Mouse (Mus musculus): ENCODE data around the gene Ppp1r3f. TPM values are rescaled to one million over a fixed set of nuclear protein-coding genes. Genes with fewer than 3 reads are reported as not detected.
A peak's percentile ranks its signal among the peaks of the same experiment; 100 is the strongest.

Ppp1r3f gene
- polyA plus RNA-seq (2012; rRNA removed), result 3.5 and 3.7 TPM in 2 replicates

DNA sequence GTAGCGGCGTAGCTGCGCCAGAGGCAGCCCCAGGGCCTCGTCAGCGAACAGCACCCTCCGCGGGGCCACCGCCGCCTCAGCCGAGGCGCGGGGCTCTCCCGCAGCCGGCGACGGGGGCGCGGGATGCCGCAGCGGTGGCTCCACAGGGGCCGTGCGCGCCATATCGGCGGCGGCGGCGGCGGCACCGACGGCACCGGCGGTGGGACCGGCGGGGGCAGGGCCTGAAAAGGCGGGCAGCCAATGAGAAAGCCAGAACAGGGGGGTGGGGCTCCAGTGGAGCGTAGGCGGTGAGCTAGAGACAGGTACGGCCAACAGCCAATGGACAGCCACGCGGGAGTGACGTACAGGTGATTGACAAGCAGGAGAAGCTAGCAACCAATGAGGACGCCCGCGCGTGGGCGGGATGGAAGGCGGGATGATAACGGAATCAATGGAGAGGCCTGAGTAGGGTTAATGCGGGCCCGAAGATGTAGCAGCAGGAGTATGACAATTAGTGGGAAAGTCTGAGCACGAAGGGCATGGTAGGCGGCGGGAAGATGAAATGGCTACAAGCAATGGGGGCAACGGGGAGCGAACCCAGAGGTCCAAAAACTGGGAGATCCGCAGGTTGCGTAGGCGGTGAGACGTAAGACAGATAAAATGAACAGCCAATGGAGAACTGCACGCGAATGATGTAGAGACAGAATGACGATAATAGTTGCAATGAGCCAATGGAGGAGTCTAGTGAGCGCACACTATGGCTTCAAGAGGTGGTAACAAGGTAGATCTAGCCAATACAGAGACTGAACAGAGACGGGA, at the start of gene Ppp1r3f:
TSS of gene Ppp1r3f (minus strand) at position 197 of the 798 bp plus-strand sequence.
- peak; percentile 74 for DNase-seq (ENCODE audit: low spot score)

DNA sequence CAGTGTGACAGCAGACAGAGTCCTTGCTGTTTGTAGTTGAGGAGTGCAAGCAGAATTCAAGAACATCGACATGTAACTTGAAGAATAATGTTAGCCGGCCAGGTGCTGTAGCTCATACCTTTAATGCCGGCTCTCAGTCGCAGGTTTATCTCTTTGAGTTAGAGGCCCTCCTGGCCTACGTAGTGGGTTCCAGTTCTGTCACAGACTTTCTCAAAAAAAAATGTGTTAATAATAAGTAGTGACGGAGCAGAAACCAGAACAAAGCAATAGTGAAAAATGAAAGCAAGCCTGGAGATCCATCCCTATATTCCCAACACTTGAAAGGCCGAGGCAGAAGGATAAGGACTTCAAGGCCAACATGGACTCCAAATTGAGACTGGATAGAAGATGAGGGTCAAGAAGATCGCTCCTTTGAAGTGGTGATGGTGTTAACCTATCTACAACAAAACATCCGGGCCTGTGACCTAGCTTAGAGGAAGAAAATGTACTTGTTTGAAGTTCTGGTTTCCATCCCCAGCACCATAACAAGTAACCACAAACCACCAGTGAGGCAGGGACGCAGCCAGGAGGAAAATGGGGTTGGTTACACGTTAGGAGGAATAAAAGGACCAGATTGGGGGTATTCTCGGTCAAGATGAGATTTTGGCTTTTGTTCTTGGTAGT, 43.9 kb upstream of the Ppp1r3f start:
- no peak for DNase-seq (ENCODE audit: low spot score)

DNA sequence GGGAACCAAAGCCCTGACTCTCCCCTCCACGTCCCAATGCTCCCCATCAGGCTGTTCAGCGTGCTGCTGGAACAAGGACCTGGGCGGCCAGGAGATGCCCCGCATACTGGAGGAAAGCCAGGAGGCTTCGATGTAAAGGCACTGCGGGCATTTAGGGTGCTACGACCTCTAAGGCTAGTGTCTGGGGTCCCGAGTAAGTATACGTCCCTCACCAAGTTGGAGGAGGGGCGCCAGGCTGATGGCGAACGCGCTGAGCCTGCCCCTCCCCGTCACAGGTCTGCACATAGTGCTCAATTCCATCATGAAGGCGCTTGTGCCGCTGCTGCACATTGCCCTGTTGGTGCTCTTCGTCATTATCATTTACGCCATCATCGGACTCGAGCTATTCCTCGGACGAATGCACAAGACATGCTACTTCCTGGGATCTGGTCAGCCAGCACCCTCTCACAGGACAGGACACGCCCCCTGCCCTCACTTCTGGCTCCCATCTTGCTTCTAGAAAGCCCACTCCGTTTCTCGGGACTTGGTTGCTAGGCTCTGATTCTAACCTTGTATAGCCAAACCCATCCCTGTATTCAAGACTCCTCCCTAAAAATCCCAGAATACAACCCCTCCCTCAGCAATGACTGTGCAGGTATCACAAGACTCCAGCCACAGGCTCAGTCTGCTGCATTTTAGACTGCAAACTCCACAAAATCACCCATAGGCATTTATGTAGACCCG, 36.6 kb upstream of the Ppp1r3f start:
- DNase-seq (ENCODE audit: low spot score), result no peak

DNA sequence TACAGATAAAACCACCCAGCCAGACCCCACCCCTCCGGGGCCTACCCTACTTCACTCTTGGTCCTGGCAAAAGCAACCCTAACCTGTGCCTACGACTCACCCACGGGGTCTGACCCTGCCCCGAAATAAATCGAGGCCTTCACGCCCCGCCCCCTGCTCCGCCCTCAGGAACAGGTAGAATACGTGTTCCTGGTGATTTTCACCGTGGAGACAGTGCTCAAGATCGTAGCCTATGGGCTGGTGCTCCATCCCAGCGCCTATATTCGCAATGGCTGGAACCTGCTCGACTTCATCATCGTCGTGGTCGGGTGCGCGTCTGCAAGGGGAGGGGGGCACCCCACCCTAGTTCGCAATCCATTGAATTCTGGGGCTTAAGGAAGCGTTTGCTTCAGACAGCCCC, 36.0 kb upstream of the Ppp1r3f start:
- no peak for DNase-seq (ENCODE audit: low spot score)

DNA sequence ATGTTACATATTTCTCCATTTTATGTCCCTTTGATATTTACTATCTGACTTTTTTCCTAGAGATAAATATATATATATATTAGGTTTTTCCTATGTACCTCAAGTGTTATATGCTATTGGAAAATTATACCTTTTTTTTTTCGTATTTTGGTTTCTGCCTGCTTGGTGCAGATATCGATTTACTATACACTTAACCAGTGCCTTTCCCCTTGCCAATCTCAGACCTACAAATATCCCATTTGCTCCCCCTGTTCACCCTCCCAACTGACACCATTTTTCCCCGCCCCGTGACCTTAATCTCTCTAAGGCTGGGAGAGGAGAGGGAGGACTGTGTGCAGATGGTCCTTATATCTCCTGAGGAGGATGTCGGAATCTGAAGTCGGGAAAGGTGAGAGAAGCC, 32.7 kb upstream of the Ppp1r3f start, which contains the start of gene Cacna1f:
TSS of gene Cacna1f (plus strand) at position 301 of the 400 bp plus-strand sequence.
- no peak for DNase-seq (ENCODE audit: low spot score)

DNA sequence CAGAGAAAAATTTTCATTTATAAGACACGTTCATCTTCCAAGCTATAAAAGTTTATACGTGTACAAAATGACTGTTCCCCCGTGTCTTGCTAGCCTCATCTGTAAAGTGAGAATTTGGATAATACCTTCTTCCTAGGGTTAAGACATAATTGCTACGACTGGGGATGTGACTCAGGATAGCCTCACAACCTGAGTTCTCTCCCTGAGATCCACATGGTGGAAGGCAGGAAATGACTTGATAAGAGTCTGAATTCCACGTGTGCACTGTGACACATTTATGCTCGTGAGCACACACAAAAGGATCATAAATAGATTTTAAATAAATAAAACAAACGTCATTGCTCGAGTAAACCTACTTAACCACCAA, 31.5 kb upstream of the Ppp1r3f start:
- no peak for DNase-seq (ENCODE audit: low spot score)

DNA sequence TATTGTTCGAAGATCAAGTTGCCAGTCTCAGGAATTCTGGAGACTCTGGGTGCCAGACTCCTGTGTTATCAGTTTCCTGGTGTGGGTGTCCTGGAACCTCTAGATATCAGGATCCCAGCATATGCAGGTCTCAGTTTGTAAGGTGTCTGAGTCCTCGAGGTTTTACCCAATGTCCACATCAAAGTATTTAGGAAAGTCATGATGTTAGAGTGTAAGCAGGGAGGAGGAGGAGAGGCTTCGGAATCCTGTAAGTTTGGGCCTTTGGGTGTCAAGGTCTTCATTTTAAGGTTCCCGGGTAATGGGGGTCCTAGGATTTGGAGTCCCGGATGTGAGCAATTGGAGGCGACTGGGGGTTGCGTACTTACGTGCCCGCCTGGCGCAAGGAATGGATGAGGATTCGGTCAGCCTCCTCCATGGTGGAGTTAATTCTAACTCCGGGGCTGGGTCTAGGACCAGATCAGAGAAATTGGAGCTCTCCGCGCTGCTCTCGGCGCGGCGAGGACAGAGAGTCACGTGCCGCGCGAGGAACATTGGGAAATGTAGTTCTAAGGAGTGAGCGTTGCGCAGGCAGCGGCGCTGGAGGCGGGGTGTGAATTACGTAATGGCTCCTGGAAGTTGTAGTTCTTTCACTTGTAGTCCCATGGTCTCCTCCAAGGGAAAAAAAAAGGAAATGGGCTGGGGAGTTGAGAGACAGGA, 30.9 kb upstream of the Ppp1r3f start, which contains the start of gene Ccdc22:
TSS of gene Ccdc22 (minus strand) at position 639 of the 696 bp plus-strand sequence.
- DNase-seq (ENCODE audit: low spot score), result peak; percentile 36

DNA sequence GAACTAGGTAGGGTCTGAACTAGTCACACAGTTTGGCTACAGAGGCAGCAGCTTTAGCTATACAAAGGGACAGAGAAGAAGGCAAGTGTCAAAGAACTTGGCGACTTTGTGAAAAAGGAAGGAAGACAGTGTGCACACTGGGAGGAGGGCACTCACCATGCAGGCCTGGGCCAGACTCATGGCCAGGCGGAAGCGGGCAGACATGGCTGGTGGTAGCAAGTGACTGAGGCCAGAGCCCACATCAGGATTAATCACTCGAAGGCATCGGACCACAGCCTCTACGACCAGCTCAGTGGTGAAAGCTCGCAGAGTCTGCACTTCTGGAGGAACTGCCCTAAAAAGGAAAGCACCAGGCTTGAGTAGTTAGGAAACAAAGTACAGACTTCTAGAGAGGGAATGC, 29.9 kb upstream of the Ppp1r3f start:
- no peak for DNase-seq (ENCODE audit: low spot score)

DNA sequence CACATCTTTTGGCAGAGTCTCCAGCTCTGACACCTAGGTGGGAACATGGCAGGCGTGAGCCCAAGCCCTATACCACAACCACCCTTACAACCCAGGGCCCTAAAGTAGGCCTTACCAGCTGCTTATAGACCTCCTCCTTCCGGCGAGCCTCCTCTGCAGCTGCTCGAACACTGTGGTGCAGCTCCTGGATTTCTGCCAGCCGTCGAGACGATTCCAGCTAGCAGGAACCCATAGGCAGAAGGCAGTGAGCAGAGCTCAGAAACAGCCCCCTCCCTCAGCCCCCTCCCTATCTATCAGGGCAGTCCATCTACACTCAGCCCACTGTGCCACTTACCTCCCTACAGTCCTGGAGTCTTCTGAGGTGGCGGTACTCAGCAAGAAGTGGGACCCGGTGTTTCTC, 21.3 kb upstream of the Ppp1r3f start:
- no peak for DNase-seq (ENCODE audit: low spot score)

DNA sequence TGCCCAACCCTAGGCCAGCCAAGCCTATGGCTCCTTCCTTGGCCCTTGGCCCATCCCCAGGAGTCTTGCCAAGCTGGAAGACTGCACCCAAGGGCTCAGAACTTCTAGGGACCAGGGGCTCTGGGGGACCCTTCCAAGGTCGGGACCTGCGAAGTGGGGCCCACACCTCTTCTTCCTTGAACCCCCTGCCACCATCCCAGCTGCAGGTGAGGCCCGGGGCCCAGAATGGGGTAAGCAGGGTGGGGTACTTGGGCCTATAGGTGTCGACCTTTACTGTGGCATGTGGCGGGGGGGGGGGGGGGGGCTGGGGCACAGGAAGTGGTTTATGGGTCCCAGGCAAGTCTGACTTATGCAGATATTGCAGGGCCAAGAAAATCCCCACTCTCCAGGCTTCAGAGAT, 12.3 kb upstream of the Ppp1r3f start:
- DNase-seq (ENCODE audit: low spot score), result no peak

DNA sequence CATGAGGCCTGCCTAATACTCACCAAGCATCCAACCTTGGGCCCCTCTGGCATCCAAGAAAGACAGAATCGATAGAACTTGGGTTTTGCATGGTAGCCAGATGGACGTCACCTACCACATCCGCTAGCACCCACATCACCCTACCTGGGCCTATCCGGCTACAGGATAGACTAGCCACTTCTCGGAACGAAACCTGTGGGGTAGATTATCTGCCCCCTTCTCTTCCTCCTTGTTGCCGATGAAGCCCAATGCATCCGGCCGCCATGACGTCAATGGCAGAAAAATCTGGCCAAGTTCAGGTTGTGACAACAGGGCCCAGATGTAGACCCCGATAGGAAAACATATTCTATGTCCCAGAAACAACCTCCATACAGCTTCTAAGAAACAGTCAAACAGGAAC, 9.8 kb upstream of the Ppp1r3f start:
- DNase-seq (ENCODE audit: low spot score), result no peak

DNA sequence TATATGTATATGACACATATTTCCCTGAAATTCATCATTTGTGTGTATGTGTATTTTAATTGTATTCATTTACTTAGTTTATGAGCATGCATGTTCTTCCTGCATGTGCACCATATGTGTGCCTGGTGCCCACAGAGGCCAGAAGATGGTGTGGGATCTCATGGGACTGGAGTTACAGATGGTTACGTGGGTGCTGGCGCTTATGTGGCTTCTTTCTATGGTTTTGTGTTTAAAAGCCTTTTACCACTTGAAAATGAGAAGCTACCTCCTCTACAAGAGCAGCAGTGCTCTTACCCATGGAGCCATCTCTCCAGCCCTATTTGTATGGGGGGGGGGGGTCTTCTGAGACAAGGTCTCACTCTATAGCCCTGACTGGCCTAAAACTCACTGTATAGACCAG, 7.1 kb upstream of the Ppp1r3f start:
- no peak for DNase-seq (ENCODE audit: low spot score)

DNA sequence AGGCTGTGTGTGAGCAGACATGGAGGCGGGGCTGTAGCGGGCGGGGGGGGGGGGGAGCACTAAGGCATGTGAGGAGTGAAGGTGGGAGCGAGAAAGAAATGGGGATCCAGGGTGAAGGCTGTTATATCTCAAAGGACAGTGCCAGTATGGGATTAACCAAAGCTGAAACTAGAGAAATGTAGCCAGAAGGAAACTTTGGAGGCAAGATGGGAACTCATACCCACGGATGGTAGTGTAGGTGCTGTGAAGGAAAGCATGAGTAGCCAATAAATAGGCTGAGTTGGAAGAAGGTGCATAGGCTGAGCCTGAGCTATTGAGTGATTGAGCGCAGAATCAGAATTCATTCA, 775 bp upstream of the Ppp1r3f start:
- no peak for DNase-seq (ENCODE audit: low spot score)

DNA sequence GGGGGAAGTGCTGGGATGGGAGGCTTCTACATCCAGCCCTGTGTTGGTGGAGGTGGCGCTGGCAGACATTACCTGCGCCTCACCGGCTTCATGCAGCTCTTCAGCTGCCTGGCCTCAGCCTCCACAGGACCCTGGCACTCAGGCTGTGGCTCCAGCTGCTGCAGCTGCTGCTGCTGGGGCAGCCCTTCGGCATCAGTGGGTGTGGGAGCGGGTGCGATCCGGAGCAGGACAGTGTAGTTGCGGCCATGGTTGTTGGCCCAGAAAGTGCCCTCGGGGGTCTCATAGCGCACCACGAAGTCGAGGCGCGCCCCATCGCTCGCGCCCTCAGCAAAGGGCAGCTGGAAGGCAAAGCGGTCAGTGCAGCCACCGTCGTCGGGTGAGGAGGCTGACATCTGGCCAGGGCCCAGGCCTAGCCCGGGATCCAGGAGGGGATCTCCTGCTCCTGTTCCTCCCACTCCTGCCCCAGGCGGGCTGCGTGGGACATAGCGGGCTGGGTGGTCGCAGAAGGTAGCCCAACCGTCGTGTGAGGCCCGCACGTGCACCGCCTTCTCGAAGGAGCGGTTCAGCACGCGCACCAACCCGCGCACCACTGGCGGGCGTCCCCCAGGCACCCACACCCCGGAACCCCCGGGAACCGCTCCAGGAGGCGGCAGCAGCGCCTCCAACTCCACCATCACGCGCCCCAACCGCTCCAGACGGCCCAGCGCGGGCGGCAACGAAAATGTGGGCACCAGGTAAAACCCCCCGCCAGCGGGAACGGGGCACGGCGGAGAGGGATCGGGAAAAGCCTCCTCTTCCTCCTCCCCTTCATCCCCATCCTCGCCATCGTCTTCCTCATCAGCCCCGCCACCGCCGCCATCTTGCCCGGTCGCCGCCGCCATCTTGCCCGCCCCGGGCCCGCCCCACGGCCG, 652 bp downstream of the Ppp1r3f start, which contains the start of gene Foxp3:
TSS of gene Foxp3 (plus strand) at position 469 of the 911 bp plus-strand sequence.
- peak; percentile 67 for DNase-seq (ENCODE audit: low spot score)

DNA sequence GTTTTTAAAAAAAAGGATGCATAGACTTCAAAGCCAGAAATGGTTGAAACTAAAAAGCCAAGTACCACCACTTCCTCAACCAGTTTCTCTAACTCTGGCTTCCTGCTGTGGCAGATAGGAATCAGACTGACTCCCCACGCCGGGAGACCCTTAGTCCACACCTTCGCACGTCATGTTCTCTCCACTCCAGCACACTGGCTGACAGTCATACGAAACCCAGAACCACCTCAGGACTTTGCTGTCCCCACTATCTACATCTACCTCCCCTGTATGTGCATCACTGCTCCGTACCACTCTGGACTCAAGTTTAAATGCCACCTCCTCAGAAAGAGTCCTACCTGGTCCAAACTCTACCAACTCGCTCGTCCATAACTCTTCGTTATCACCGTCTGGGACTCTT, 1.6 kb downstream of the Ppp1r3f start:
- DNase-seq (ENCODE audit: low spot score), result no peak

DNA sequence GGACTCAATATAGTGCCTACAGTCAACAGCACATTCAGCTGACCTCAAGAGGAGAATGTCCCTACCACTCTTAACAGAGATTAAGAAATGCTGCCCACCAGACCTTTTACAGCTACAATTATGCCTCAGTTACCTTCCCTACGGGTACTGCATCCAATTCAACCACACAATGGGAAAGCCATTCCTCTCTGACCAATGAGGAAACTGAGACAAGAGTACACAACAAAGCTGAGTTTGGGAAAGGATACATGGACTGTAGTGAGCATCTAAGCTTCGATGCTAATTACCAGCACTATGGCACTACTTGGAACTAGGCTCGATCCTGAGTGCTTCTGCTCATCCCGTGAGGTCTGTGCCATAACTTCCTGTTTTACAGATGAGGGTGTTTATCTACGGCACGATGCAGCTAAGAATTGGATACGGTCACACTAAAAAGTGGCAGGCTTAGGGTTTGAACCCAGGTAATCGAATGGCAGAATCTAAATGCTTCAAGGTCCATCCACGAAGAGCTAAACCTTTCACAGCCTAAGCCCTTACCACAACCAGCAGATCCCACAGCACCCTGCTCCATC, 2.4 kb downstream of the Ppp1r3f start:
- DNase-seq (ENCODE audit: low spot score), result no peak

DNA sequence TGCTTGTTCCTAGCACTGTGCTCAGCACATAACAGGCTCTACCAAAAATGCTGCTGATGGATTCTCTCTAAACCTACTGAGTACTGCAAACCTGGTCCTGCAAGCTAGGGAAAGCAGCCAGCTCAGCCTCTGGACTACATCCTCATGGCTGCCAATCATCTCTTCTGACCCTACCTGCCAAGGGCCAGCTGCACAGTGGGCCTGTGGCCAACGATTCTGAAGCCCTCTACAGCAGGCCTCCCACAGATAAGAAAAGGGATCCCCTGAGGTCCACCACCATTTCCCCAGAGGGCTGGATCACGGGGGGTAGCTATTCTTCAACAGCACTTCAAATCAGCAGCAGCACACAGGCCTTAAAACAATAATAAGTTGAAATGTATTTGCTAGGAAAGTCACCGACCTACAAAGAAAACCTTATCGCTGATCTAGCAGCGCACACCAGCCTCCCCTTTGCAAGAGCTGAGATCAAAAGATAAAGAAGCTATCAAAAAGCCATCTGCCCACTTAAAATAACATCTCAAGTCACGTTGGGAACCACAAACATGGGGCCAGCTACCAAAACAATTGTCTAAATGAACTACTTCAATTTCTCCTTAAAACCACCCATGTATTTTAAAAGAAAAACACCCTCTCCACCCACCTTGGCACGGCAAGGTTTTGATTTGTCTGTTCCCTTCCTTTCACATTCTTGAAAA, 3.5 kb downstream of the Ppp1r3f start:
- DNase-seq (ENCODE audit: low spot score), result no peak

DNA sequence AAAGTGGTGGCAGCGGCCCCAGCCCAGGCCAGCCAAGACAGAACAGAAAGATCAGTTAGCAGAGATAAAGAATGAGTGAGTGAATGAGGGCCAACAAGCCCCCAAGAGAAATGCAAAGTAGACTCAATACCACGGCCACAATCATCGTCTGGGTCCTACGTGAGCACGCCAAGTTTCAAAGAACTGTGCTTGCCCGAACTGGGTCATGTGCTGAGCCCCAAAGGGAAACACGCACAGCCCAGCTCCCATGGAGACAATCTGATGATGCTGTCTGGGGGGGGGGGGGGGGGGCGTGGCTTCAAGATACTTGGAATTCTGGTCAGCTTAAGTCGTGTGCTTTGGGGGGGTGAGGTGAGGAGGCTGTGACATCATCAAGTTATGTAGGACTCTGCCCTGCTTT, 6.6 kb downstream of the Ppp1r3f start:
- no peak for DNase-seq (ENCODE audit: low spot score)

DNA sequence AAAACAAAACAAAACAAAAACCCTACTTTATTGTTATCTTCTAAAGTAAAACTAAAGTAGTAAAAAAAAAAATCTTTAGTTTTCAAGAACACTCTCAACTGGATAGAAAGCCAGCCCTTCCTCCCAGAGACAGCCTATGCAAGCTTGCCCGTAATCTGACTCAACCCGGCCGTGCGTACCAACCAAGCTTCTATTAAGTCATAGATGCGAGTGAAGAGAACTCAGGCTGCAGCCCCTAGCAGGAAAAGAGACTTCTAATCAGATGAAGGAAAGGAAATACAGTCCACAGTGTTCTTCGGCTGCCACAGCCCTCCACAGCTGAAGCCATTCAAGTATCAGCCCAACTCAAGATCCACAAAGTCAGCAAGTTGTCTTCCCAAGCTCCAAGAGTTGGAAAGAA, 7.7 kb downstream of the Ppp1r3f start:
- DNase-seq (ENCODE audit: low spot score), result no peak

DNA sequence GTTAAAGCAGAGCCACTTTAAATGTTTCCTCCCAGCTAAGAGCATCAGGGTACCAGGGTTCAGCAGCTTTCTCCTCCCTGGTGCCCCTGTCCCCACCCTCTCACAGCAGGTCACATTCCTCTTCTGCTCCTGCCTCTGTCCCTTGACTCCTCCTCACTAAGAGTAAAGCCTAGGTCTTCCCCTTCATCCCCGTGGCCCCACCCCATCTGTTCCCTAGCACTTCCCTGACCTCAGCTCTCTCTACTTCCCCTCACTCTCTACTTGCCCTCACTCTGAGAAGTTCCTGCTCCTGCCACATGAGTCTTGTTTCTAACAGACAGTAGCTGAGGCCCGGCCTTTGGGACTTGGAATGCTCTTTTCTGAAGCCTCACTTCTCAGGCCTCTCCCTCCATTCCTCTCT, 11.0 kb downstream of the Ppp1r3f start:
- DNase-seq (ENCODE audit: low spot score), result no peak
